Mouse (Mus musculus): ENCODE data around the gene Ccnq.

Gene Ccnq

GRCm38 (mm10) chr11:78750885-78751842 is at the start of gene Ccnq:
TSS of gene Ccnq (minus strand) at chr11:78751729.
- DNase-seq (ENCODE audit: low spot score in 2 of 2), result peak; percentile 76 to 82

GRCm38 (mm10) chr11:78801094-78801493 is 49.6 kb upstream of the Ccnq start:
- DNase-seq (ENCODE audit: low spot score in 2 of 2), result no peak

- no peak for DNase-seq (ENCODE audit: low spot score in 2 of 2)
Observed at GRCm38 (mm10) chr11:78796072-78796729, 44.7 kb upstream of the Ccnq start.

GRCm38 (mm10) chr11:78793116-78793515 is 41.6 kb upstream of the Ccnq start:
- no peak for DNase-seq (ENCODE audit: low spot score in 2 of 2)

- DNase-seq (ENCODE audit: low spot score in 2 of 2), result no peak
Observed at GRCm38 (mm10) chr11:78792465-78792864, 40.9 kb upstream of the Ccnq start.

- no peak for DNase-seq (ENCODE audit: low spot score in 2 of 2)
Observed at GRCm38 (mm10) chr11:78792055-78792454, 40.5 kb upstream of the Ccnq start.

GRCm38 (mm10) chr11:78791582-78791981 is 40.1 kb upstream of the Ccnq start:
- peak; percentile 52 to 78 for DNase-seq (ENCODE audit: low spot score in 2 of 2)

- DNase-seq (ENCODE audit: low spot score in 2 of 2), result no peak
Observed at GRCm38 (mm10) chr11:78789370-78790060, 38.0 kb upstream of the Ccnq start.

GRCm38 (mm10) chr11:78786013-78786431 is 34.5 kb upstream of the Ccnq start:
- no peak for DNase-seq (ENCODE audit: low spot score in 2 of 2)

- DNase-seq (ENCODE audit: low spot score in 2 of 2), result no peak
Observed at GRCm38 (mm10) chr11:78782791-78783347, 31.3 kb upstream of the Ccnq start.

GRCm38 (mm10) chr11:78782326-78782725 is 30.8 kb upstream of the Ccnq start:
- no peak for DNase-seq (ENCODE audit: low spot score in 2 of 2)

GRCm38 (mm10) chr11:78780571-78780970 is 29.0 kb upstream of the Ccnq start:
- DNase-seq (ENCODE audit: low spot score in 2 of 2), result no peak

- no peak for DNase-seq (ENCODE audit: low spot score in 2 of 2)
Observed at GRCm38 (mm10) chr11:78780002-78780401, 28.5 kb upstream of the Ccnq start.

GRCm38 (mm10) chr11:78777851-78778680 is 26.5 kb upstream of the Ccnq start:
- DNase-seq (ENCODE audit: low spot score in 2 of 2), result no peak

- no peak for DNase-seq (ENCODE audit: low spot score in 2 of 2)
Observed at GRCm38 (mm10) chr11:78771751-78772283, 20.3 kb upstream of the Ccnq start.

- no peak for DNase-seq (ENCODE audit: low spot score in 2 of 2)
Observed at GRCm38 (mm10) chr11:78770436-78770835, 18.9 kb upstream of the Ccnq start.

GRCm38 (mm10) chr11:78768778-78769177 is 17.2 kb upstream of the Ccnq start:
- no peak for DNase-seq (ENCODE audit: low spot score in 2 of 2)

- no peak for DNase-seq (ENCODE audit: low spot score in 2 of 2)
Observed at GRCm38 (mm10) chr11:78766069-78766830, 14.7 kb upstream of the Ccnq start.

- DNase-seq (ENCODE audit: low spot score in 2 of 2), result no peak
Observed at GRCm38 (mm10) chr11:78764820-78765219, 13.3 kb upstream of the Ccnq start.

GRCm38 (mm10) chr11:78764304-78764703 is 12.8 kb upstream of the Ccnq start:
- no peak for DNase-seq (ENCODE audit: low spot score in 2 of 2)

Data from urinary bladder, postnatal 4 days (tissue).